Mouse (Mus musculus): ENCODE data around the gene Ilf3.
A peak's percentile ranks its signal among the peaks of the same experiment; 100 is the strongest.

The Ilf3 gene

GRCm38 (mm10) chr9:21402764-21403253 lies 35.1 kb downstream of the Ilf3 start:
- DNase-seq (ENCODE audit: low spot score): no peak

GRCm38 (mm10) chr9:21403745-21404144 lies 36.1 kb downstream of the Ilf3 start:
- DNase-seq (ENCODE audit: low spot score): no peak

- no peak for DNase-seq (ENCODE audit: low spot score)
Measured at GRCm38 (mm10) chr9:21405525-21405924, 37.9 kb downstream of the Ilf3 start.

- no peak for DNase-seq (ENCODE audit: low spot score)
Measured at GRCm38 (mm10) chr9:21407951-21408350, 40.3 kb downstream of the Ilf3 start.

GRCm38 (mm10) chr9:21408624-21409023 lies 41.0 kb downstream of the Ilf3 start:
- DNase-seq (ENCODE audit: low spot score): no peak

- DNase-seq (ENCODE audit: low spot score): no peak
Measured at GRCm38 (mm10) chr9:21409592-21410317, 42.1 kb downstream of the Ilf3 start.

GRCm38 (mm10) chr9:21411669-21412550 lies 44.2 kb downstream of the Ilf3 start, which contains the start of gene Qtrt1:
Gene Qtrt1 (plus strand): TSS chr9:21411837.
- DNase-seq (ENCODE audit: low spot score): peak; percentile 44

GRCm38 (mm10) chr9:21417866-21418265 lies 50.2 kb downstream of the Ilf3 start:
- no peak for DNase-seq (ENCODE audit: low spot score)

- no peak for DNase-seq (ENCODE audit: low spot score)
Measured at GRCm38 (mm10) chr9:21419646-21420045, 52.0 kb downstream of the Ilf3 start.

GRCm38 (mm10) chr9:21424631-21425555 lies 57.2 kb downstream of the Ilf3 start, which contains the start of gene Dnm2:
Gene Dnm2 (plus strand): TSS chr9:21424908.
- peak; percentile 86 for DNase-seq (ENCODE audit: low spot score)

GRCm38 (mm10) chr9:21425556-21425945 lies 57.9 kb downstream of the Ilf3 start:
- no peak for DNase-seq (ENCODE audit: low spot score)

GRCm38 (mm10) chr9:21426013-21426412 lies 58.3 kb downstream of the Ilf3 start:
- no peak for DNase-seq (ENCODE audit: low spot score)

- DNase-seq (ENCODE audit: low spot score): no peak
Measured at GRCm38 (mm10) chr9:21426525-21426924, 58.9 kb downstream of the Ilf3 start.

GRCm38 (mm10) chr9:21427773-21428172 lies 60.1 kb downstream of the Ilf3 start:
- DNase-seq (ENCODE audit: low spot score): no peak

- no peak for DNase-seq (ENCODE audit: low spot score)
Measured at GRCm38 (mm10) chr9:21428178-21428577, 60.5 kb downstream of the Ilf3 start.

- DNase-seq (ENCODE audit: low spot score): no peak
Measured at GRCm38 (mm10) chr9:21430724-21431123, 63.1 kb downstream of the Ilf3 start.

- DNase-seq (ENCODE audit: low spot score): no peak
Measured at GRCm38 (mm10) chr9:21432066-21432465, 64.4 kb downstream of the Ilf3 start.

GRCm38 (mm10) chr9:21433766-21434165 lies 66.1 kb downstream of the Ilf3 start:
- no peak for DNase-seq (ENCODE audit: low spot score)

GRCm38 (mm10) chr9:21434410-21434809 lies 66.7 kb downstream of the Ilf3 start:
- no peak for DNase-seq (ENCODE audit: low spot score)

- no peak for DNase-seq (ENCODE audit: low spot score)
Measured at GRCm38 (mm10) chr9:21435777-21436635, 68.3 kb downstream of the Ilf3 start.

GRCm38 (mm10) chr9:21437577-21437976 lies 69.9 kb downstream of the Ilf3 start:
- DNase-seq (ENCODE audit: low spot score): no peak

Measured in urinary bladder, postnatal 10 days (tissue).